Mouse (Mus musculus): ENCODE measurements at regions not wholly inside any gene's neighbourhood (a gene's known extent, or its start where the extent isn't known, plus 50 kb on each side); places are given as distances from the start of the nearest gene placed in this dataset.

- no peak for TF ChIP-seq CTCF (IDR thresholded peaks at IDR 0.05; ENCODE audit: extremely low read depth, insufficient read depth, insufficient read length, insufficient replicate concordance)
- no peak for TF ChIP-seq POLR2A (IDR thresholded peaks at IDR 0.05; ENCODE audit: low read depth, low read length)
These were observed 210.1 kb downstream of the Zfp36l1 start for GRCm38 (mm10) chr12:79902761-79903160.
